Mouse (Mus musculus) megakaryocyte, embryonic 14.5 days (primary cell): ENCODE data around the gene Lbx2. TPM values are rescaled to one million over a fixed set of nuclear protein-coding genes. Genes with fewer than 3 reads are reported as not detected.

Source experiments
- H3K27me3 ChIP-seq: replicated peaks from 2 replicates; pipeline ENCODE3; 2012; ENCODE audit warnings: inconsistent platforms
- H3K36me3 ChIP-seq: replicated peaks from 2 replicates; pipeline ENCODE3; 2012; ENCODE audit warnings: low read length, inconsistent platforms, mixed read lengths
- H3K4me1 ChIP-seq: 2 replicates; pipeline ENCODE4 v1.6.1; 2012; ENCODE audit warnings: inconsistent platforms
- H3K4me3 ChIP-seq: replicated peaks from 2 replicates; pipeline ENCODE3; 2012; ENCODE audit warnings: moderate library complexity, mild to moderate bottlenecking, inconsistent platforms
- H3K9me3 ChIP-seq: 2 replicates; pipeline ENCODE4 v1.6.1; 2012; ENCODE audit warnings: inconsistent platforms
- FLI1 ChIP-seq: IDR thresholded peaks from 2 replicates; pipeline ENCODE4 v1.6.1; 2012; ENCODE audit warnings: low read length, inconsistent platforms, mixed read lengths
- GATA1 ChIP-seq: IDR thresholded peaks from 3 replicates; pipeline ENCODE4 v1.6.1; 2012; ENCODE audit warnings: mixed read lengths, low read length, inconsistent platforms, borderline replicate concordance
- polyA plus RNA-seq: library from polyadenylated mRNA; stranded (reverse); fragments of >175 nt; gene quantifications from 2 replicates; pipeline ENCODE4 v1.2.3, GENCODE M21; 2012; ENCODE audit warnings: low replicate concordance; ENCODE audit not compliant: insufficient read depth

Gene Lbx2
- polyA plus RNA-seq, 1 experiment: 3.3 TPM

DNA sequence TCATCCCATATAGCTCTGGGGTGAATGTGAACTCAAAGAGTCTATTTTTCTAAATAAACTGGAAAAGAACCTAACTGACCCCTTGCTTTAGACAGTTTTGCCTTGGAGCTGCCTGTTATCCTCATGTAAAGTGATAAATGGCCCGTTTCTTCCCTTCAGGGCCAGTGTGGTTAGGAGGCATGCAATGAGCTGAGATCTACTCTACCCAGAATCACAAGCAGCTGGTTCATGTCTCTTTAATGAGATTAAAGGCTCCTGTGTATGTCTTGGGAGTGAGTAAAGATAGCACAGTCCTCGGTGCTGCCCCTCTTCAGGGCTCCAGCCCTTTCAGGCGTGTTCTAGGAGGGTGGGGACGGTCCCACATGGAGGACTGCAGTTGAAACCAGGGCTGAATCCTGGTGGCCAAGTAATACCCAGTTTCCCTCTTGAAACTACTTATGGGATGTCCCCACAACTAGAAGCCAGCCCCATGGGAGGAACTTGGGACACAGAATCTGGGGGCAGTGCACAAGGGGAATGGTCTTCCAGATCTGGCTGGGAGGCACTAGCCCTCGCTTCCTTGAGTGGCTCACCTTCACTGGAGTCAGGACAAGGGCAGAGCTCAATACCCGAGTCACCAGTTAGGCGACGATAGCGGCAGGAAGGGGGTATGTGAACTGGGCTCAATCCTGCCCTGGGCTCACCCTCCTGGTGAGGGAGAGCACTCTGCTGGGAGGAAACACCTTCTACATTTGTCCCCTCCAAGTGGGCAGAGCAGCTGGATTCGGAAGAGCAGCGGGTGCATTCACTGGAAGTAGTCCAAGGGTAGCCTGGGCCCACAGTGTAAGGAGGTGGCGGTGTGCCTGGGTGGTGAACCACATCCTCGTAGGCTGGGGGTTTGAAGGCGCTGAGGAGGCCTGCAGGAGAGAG is 32.9 kb downstream of the Lbx2 start:
- no peak for TF ChIP-seq FLI1
- TF ChIP-seq GATA1: no peak
- peak overlapping the region; percentile 79 for H3K4me3 ChIP-seq
- no peaks in the 10 kb centered on the region for H3K9me3 ChIP-seq
- H3K4me1 ChIP-seq: peaks cover 91% of the 10 kb centered on the region
- H3K36me3 ChIP-seq: peaks cover 47% of the 10 kb centered on the region
- no peaks in the 10 kb centered on the region for H3K27me3 ChIP-seq

DNA sequence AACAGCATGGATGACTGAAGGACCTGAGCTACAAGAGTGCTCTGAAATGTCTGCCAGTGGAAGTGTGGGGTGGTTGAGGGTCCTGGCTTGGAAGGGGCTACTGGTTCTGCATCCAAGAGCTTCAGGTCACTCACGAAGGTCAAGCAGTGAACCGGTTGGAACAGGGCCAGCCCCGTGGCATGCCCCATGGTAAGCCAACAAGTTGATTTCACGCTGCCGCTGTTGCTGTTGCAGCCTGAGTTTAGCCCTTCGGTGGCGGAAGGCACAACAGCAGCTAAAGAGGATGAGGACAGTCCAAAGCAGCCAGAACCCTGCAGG is 33.5 kb downstream of the Lbx2 start:
- H3K4me1 ChIP-seq: peaks cover 91% of the 10 kb centered on the region
- H3K9me3 ChIP-seq: no peaks in the 10 kb centered on the region
- H3K27me3 ChIP-seq: no peaks in the 10 kb centered on the region
- peak overlapping the region; percentile 79 for H3K4me3 ChIP-seq
- TF ChIP-seq FLI1: no peak
- no peak for TF ChIP-seq GATA1
- peaks cover 47% of the 10 kb centered on the region for H3K36me3 ChIP-seq

DNA sequence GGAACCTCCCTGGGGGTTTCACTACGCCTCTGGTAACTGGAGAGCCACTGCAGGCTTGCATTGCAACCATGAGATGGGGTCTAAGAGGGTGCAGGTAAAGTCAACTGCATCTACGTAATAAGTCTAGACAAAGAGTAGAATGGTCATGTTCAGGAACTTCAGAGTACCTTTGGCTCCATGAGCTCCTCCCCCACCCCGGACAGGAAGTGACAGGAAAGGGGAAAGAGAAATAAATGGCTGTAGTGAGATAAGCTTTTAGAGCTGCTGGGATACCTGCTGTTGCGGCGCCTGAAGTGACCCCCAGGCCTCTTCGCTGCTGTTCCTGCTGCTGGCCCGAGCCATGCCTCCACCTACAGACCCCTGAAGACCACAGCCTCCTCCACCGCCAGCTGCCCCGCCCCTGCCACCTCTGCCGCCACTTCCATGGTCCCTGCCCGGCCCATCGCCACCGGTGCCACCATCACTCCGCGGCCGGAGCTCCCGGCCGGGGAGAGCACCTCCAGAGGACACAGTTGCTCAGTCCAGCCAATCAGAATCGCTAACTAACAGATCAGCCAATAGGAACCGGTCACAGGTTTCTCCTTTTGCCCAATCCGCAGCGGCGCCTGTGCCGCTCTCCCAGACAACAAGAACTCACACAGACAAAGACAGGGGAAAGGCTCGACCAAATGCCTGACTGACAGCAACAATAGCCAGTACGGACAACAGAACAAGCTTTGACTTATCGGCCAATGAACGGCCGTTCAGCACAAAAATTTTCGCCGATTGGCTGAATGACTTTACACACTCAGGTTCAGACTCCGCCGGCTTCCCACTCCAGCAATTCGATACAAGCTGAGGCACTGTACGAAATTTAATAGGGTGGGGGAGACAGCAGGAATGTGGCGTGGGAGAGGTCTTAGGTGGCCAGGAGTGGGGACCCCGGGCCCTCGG is 35.0 kb downstream of the Lbx2 start, which contains the start of gene Wbp1:
Wbp1 (minus strand) TSS at position 630 of the 933 bp plus-strand sequence.
- peaks cover 47% of the 10 kb centered on the region for H3K36me3 ChIP-seq
- H3K27me3 ChIP-seq: no peaks in the 10 kb centered on the region
- H3K4me3 ChIP-seq: peak within 1 kb of the TSS; percentile 98
- H3K9me3 ChIP-seq: no peaks in the 10 kb centered on the region
- peaks cover 89% of the 10 kb centered on the region for H3K4me1 ChIP-seq
- TF ChIP-seq GATA1 (no peak), FLI1 (no peak)

DNA sequence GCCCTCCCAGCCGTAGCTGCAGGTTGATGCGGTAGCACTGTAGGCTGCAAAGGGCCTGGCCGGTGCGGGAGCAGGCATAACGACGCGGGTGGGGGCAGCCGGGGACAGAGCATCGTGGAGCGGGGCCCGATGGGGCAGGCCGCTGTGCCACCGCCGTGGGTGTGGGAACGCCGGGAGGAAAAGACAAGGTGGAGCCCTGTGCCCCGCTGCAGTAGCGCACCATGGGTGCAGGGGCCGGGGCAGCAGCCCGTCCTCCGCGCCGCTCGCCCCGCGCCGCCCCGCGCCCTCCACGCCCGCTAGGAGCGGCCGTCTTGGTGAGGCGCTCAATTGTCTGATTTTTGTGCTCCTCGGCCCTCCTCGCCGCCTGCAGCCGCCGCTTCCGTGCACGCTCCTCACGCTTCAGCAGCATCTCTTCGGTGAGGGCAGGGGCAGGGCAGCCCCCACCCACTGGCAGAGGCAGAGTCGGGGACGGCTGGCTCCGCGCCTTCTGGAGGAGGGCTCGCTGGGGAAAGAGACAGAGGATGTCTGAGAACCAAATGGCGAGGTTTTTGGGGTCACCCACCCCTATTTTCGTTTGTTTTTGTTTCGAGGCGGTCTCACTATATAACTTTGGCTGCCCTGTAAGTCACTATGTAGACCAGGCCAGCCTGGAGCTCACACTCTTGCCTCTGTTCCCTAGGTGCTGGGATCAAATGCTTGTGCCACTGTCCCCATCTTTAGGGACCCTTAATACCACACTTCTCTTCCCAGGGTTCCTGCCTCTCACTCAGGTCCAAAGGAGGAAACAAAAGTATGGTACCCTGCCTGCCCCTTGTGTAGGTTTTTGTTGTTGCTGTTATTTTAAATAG is 35.9 kb downstream of the Lbx2 start:
- Histone ChIP-seq H3K27me3 (no peaks in the 10 kb centered on the region), H3K4me1 (peaks cover 83% of the 10 kb centered on the region), H3K9me3 (no peaks in the 10 kb centered on the region), H3K4me3 (peak overlapping the region; percentile 98), H3K36me3 (peaks cover 41% of the 10 kb centered on the region)
- TF ChIP-seq FLI1: no peak
- TF ChIP-seq GATA1: no peak

DNA sequence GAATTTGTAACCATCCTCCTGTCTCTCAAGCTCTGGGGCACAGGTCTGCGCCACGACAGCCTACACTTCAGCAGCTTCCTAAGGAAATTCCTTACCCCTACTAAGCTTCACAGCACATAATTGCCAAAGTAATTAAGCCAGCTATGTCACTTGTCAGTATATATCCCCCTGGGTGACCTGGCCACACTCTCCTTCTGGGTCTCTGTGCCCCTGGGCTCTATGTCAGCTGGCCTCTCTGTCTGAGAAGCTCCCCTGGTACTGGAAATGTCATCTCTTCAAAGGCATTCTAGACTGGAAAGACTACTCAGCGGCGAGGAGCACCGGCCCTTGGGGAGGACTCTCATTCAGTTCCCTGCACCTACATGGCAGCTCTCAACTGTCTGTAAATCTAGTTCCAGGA is 36.8 kb downstream of the Lbx2 start:
- no peak for TF ChIP-seq GATA1
- TF ChIP-seq FLI1: no peak
- Histone ChIP-seq H3K4me1 (peaks cover 77% of the 10 kb centered on the region), H3K4me3 (peak overlapping the region; percentile 56)

DNA sequence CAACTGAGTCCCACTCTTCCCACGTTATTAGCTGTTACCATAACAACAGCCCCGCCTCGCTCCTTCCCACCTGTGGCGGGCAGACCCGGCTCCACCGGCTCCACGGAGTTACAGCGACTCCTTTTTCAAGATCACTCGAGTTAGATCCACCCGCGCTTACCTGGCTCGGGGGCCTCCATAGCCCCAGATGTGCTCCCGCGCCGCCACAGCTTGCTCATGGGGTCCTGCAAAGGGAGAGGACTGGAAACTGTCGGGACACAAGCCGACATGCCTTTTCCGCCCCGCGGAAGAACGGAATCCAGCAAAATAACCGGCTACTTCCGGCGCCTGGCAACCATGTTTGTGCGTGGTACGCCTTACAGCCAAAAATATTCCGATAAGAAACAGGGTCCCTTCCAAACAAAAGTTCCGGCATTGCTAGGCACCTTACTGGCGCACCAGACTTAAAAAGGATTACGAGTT is 38.7 kb downstream of the Lbx2 start:
- no peaks in the 10 kb centered on the region for H3K9me3 ChIP-seq
- TF ChIP-seq FLI1 (no peak), GATA1 (no peak)
- H3K4me1 ChIP-seq: peaks cover 61% of the 10 kb centered on the region
- H3K4me3 ChIP-seq: peak overlapping the region; percentile 92
- peaks cover 13% of the 10 kb centered on the region for H3K36me3 ChIP-seq
- H3K27me3 ChIP-seq: no peaks in the 10 kb centered on the region

More for the DNA sequence above, 36.8 kb downstream of the Lbx2 start:
- Histone ChIP-seq H3K36me3 (peaks cover 32% of the 10 kb centered on the region), H3K27me3 (no peaks in the 10 kb centered on the region), H3K9me3 (no peaks in the 10 kb centered on the region)

DNA sequence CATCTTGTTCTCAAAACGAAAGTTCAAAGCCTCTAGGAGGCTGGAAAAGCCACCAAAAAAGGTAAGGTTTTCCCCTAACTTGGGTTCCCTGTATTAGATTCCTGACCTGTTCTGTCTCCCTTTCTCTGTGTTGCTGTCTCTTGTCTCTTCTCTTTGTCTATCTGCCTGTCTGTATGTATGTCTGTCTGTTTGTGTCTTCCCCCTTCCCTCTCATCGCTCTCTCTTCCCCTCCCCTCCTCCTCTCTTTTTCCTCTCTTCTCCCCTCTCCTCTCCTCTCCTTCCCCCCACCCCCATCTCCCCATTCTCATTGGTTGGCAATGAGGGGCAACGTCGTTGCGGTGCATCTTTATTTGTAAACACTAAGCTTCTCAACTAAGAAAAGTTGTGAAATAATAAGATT is 39.2 kb downstream of the Lbx2 start, which contains the start of gene Ino80b:
Ino80b (minus strand) TSS at position 101 of the 400 bp plus-strand sequence.
- Histone ChIP-seq H3K27me3 (no peaks in the 10 kb centered on the region), H3K4me1 (peaks cover 57% of the 10 kb centered on the region), H3K36me3 (peaks cover 10% of the 10 kb centered on the region), H3K9me3 (no peaks in the 10 kb centered on the region), H3K4me3 (peak within 1 kb of the TSS; percentile 92)
- TF ChIP-seq FLI1 (no peak), GATA1 (no peak)

DNA sequence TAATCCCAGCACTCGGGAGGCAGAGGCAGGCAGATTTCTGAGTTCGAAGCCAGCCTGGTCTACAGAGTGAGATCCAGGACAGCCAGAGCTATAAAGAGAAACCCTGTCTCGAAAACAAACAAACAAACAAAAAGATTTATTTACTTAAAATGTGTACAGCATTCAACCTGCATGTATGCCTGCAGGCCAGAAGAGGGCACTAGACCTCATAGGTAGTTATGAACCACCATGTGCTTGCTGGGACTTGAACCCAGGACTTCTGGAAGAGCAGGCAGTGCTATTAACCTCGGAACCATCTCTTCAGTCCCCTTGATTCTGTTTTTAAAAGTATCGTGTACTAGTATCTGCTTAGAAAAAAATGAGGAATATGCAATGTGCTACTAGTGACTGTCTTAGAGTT is 41.3 kb downstream of the Lbx2 start:
- no peak overlapping the region for H3K4me3 ChIP-seq

More for the DNA sequence above, 41.3 kb downstream of the Lbx2 start:
- TF ChIP-seq GATA1 (no peak), FLI1 (no peak)
- no peaks in the 10 kb centered on the region for H3K27me3 ChIP-seq
- H3K36me3 ChIP-seq: peaks cover 10% of the 10 kb centered on the region
- H3K4me1 ChIP-seq: peaks cover 61% of the 10 kb centered on the region
- H3K9me3 ChIP-seq: no peaks in the 10 kb centered on the region
